Mouse (Mus musculus): Measurements from ENCODE around the gene Bsg. TPM values are rescaled to one million over a fixed set of nuclear protein-coding genes. Genes with fewer than 3 reads are reported as not detected.

Gene Bsg
- polyA plus RNA-seq (2014; fragmentation: Illumina TruSeq; extraction: RNeasy Lipid Tissue Mini Kit (QIAGEN cat#74804); ENCODE audit: low read depth, low replicate concordance) = 523 TPM

DNA sequence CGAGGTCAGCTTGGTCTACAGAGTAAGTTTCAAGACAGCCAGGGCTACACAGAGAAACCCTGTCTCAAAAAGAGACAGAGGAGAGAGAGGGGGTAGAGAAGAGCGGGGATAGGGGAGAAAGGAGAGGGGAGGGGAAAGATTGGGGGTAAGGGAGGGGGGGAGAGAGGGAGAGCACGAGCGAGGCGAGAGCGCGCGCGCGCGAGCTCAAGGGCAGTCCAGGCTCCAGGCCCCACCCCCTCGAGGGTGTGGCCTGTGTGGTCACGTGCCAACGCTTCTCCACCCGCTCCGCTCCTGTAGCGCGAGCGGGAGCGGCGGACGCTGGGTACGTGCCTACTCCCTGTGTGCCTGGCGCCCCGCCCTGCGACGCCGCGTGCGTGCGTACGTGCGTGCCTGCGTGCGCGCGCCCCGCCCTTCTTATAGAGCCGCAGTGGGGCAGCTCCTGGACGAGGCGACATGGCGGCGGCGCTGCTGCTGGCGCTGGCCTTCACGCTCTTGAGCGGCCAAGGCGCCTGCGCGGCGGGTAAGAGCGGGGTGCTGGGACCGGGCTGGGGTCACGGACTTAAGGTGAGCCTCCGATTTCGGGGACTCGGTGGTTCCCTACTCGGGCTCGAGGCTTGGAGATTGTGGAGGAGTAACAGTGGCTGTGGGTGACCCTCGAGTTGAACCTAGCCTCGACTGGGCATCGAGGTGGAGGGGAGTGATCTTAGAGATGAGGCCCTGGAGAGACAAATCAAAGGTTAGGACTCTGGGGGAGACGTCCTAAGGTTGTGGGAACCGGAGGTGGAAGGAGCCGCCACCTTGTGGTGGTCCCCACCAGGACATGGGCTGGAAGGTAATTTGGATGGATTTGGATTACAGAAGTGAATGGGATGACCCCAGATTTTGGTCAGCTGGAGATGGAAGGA lies at the start of gene Bsg:
Gene Bsg, plus strand, starts transcription at position 427 of the 905 bp plus-strand sequence.

DNA sequence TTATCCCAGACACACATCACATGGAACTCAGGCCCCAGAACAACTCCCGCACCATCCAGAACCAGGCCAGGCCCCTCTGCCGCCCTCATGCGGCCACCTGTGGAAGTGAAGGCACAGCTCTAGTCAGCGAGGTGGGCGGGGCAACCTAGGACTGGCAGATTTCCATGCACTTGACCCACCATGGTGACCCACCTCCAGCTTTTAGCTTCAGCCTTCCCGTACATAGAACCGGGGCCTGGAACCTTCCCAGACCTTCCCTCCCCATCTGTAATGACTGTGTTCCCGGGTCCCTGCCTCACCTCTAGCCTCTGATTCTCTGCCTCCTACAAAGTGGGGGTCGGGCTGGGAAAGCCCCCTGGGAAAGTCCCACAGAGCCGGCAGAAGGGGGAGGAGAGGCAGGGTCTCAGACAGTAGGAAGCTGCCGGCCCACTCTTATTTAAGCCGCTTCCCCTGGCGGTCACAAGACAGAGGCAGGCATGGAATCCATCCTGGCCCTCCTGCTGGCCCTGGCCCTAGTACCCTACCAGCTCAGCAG lies 40.1 kb upstream of the Bsg start, which contains the start of gene Madcam1:
Gene Madcam1, plus strand, starts transcription at position 429 of the 535 bp plus-strand sequence.

DNA sequence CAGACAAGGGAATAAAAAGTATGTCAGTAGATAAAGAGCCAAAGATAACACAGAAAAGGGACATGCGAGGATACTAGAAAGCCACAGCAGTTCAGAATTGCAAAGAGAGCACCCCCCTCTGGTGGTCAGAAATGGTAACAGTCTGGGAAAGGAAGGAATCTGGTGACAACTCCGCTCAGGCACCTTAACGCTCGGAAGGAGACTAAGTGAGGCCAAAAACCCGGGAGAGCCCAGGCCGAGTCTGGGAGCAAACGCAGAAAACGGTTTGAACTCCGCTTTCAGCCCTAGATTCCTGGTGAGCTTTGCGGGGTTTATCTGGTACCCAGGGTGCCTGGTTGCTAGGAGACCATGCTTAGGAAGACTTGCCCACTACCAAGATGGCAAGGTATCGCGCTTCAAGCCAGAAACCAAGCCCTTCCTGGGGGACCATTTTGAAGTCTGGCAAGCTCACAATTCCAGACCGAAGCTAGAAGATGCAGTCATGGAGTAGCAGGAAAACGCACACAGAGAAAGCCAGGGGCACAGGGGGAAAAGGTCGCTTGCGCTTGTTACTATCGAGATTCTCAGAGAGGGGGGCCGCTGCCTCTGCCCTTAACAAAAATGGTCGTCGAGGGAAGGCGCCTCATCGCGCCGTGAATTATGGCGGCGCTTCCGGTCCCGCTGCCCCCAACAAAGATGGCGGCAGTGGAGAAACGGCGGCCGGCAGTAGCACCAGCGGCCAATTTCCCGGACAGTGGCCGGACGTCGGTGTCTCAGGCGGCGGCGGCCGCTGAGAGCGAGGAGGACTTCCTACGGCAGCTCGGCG lies 35.3 kb upstream of the Bsg start, which contains the start of gene Tpgs1:
Gene Tpgs1, plus strand, starts transcription at position 599 of the 805 bp plus-strand sequence.

DNA sequence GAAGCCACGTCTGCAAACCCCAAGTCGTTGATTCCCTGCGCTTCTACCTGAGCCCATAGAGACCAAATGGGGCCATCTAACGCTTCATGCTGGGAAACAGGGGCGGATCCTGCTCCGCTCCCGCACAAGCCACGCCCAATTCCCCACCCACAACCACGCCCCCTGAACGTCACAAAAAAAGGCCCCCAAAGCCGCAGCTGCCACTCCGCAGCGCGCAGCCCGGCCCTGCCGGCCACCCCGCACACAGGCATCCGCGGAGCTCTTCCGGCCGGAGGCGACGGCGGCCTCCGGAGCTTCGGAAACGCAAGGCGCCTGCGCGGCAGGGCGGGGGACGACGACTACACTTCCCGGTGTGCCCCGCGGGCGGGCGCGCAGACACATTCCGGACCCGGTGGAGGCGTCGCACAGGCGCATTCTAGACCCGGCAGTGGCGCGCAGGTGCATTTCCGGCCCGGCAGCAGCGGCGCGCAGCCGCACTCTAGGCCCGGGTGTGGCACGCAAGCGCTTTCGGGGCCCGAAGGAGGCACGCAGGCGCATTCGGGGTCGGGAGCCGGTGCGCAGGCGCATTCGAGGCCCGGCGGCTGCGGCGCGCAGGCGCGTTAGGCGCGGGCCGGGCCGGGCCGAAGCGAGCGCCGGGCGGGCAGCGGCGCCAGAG lies 22.6 kb upstream of the Bsg start, which contains the start of gene Cdc34:
Gene Cdc34, plus strand, starts transcription at position 605 of the 655 bp plus-strand sequence.

DNA sequence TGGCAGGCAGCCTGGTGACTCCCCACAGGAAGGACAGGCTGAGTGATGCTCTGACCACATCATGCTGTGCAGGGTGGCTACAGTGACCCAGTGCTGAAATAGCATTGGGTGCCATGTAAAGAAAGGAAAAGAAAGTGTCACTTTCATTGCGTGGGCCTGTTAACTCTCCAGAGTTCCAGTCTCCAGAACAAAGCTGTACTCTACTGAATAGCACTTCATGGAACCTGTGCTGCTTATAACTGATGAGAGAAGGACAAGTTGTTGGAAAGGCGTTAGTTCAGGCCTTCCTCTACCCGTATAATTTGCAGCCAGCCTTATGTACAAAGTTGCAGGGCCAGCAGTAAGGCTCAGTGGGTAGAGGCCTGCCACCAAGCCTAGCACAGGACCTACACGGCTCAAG lies 15.6 kb upstream of the Bsg start, which contains the start of gene Gzmm:
Gene Gzmm, plus strand, starts transcription at position 301 of the 400 bp plus-strand sequence.

DNA sequence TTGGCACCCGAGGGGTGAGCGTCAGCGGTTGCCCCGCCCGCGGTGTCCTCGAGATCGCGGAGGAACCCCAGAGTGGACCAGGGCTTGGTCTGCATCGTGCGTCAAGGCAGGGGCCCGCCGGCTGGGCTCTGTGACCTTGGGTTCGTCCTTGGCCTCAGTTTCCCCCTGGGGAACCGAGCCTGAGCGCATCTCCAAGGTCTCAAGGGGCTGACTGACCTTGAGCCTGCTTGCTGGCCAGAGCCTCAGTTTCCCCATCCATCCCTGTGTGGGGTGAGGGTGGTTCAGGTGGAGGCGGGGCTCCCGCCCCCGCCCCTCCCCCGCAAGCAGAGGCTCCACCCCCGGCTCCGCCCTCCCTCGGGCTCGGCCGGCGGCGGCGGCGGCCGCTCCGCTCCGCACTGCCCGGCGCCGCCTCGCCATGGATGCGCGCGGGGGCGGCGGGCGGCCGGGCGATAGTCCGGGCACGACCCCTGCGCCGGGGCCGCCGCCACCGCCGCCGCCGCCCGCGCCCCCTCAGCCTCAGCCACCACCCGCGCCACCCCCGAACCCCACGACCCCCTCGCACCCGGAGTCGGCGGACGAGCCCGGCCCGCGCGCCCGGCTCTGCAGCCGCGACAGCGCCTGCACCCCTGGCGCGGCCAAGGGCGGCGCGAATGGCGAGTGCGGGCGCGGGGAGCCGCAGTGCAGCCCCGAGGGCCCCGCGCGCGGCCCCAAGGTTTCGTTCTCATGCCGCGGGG lies 12.1 kb downstream of the Bsg start, which contains the start of gene Hcn2:
Gene Hcn2, plus strand, starts transcription at position 381 of the 734 bp plus-strand sequence.

DNA sequence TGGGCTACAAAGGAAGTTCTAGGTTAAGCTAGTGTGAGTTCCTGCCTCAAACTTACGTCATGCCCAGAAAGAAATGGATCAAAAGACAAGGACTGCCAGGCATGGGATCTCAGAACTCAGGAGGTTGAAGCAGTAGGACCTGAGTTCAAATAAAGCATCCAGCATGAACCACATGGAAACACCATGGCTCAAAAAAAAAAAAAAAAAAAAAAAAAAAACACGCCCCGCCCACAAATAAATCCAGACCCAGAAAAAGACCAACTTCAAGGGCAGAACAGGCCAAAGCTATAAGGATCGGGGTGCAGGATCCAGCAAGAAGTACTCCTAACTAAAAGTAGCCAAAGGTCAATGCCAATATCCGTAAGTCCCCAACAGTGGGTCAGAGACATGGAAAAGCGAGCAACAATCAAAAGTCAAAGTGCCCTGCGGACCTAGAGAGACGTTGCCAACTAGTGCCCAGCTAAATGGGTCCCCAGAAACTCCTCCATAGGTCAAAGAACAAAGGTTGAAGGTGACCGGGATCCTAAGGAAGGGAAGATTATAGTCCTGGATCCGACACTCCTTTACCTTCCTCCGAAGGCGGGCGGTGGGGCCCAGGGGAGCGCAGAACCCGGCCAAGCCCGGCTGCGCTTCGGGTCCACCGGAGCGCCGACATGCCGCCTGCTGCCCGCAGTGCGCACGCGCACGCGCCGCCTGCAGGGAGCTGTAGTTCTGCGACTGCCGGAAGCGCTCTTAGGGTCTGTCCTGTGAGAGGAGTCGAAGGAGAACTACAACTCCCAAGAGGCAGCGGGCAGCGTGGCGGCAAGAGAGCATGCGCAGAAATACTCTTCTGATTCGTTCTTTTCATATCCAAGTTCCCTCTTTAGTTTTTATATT lies 41.8 kb downstream of the Bsg start, which contains the start of gene Polrmt:
Gene Polrmt, minus strand, starts transcription at position 684 of the 876 bp plus-strand sequence.

DNA sequence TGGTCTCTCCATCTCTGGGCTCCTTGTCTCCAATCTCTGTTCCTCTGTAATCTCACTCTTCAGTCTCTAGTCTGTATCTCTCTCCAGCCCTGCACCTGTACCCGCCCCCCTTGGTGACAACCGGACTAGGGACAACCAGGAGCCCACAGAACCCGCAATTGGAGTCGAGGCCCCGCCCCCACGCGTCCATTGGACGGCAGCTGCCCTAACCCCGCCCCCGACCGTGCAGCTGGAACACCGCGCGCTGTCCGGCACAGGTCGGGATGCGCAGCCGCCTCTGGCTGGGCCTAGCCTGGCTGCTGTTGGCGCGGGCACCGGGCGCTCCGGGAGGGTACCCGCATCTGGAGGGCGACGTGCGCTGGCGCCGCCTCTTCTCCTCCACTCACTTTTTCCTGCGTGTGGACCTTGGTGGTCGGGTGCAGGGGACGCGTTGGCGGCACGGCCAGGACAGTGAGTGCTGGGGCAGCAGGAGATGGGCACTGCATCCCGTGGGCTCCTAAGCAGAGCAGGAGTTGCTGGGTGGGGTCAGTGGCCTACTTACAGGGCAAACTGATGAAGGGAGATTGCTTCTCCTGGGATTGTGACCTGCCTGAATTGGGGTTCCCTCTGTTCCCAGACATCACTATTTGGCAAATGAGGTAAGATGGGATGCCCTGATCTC lies 50.7 kb downstream of the Bsg start, which contains the start of gene Fgf22:
Gene Fgf22, plus strand, starts transcription at position 221 of the 661 bp plus-strand sequence.

Other genes starting within 250 kb of the Bsg start
- not detected for gene Vmn2r83, start 235.8 kb upstream of the Bsg start, polyA plus RNA-seq (2014; fragmentation: Illumina TruSeq; extraction: RNeasy Lipid Tissue Mini Kit (QIAGEN cat#74804); ENCODE audit: low read depth, low replicate concordance)
- gene Plpp2, start 170.7 kb upstream of the Bsg start, polyA plus RNA-seq (2014; fragmentation: Illumina TruSeq; extraction: RNeasy Lipid Tissue Mini Kit (QIAGEN cat#74804); ENCODE audit: low read depth, low replicate concordance) = 32.1 TPM
- 21.9 TPM for gene Mier2, start 149.3 kb upstream of the Bsg start, polyA plus RNA-seq (2014; fragmentation: Illumina TruSeq; extraction: RNeasy Lipid Tissue Mini Kit (QIAGEN cat#74804); ENCODE audit: low read depth, low replicate concordance)
- gene Theg, start 117.2 kb upstream of the Bsg start, polyA plus RNA-seq (2014; fragmentation: Illumina TruSeq; extraction: RNeasy Lipid Tissue Mini Kit (QIAGEN cat#74804); ENCODE audit: low read depth, low replicate concordance) = 5.1 TPM
- gene C2cd4c, start 90.5 kb upstream of the Bsg start, polyA plus RNA-seq (2014; fragmentation: Illumina TruSeq; extraction: RNeasy Lipid Tissue Mini Kit (QIAGEN cat#74804); ENCODE audit: low read depth, low replicate concordance) = not detected
- 4.0 TPM for gene Shc2, start 66.6 kb upstream of the Bsg start, polyA plus RNA-seq (2014; fragmentation: Illumina TruSeq; extraction: RNeasy Lipid Tissue Mini Kit (QIAGEN cat#74804); ENCODE audit: low read depth, low replicate concordance)
- not detected for gene Odf3l2, start 58.8 kb upstream of the Bsg start, polyA plus RNA-seq (2014; fragmentation: Illumina TruSeq; extraction: RNeasy Lipid Tissue Mini Kit (QIAGEN cat#74804); ENCODE audit: low read depth, low replicate concordance)
- gene Madcam1, start 39.9 kb upstream of the Bsg start, polyA plus RNA-seq (2014; fragmentation: Illumina TruSeq; extraction: RNeasy Lipid Tissue Mini Kit (QIAGEN cat#74804); ENCODE audit: low read depth, low replicate concordance) = not detected
- gene Tpgs1, start 35.1 kb upstream of the Bsg start, polyA plus RNA-seq (2014; fragmentation: Illumina TruSeq; extraction: RNeasy Lipid Tissue Mini Kit (QIAGEN cat#74804); ENCODE audit: low read depth, low replicate concordance) = 29.6 TPM
- gene Cdc34, start 22.3 kb upstream of the Bsg start, polyA plus RNA-seq (2014; fragmentation: Illumina TruSeq; extraction: RNeasy Lipid Tissue Mini Kit (QIAGEN cat#74804); ENCODE audit: low read depth, low replicate concordance) = 64.7 TPM
- 0.63 TPM for gene Gzmm, start 15.5 kb upstream of the Bsg start, polyA plus RNA-seq (2014; fragmentation: Illumina TruSeq; extraction: RNeasy Lipid Tissue Mini Kit (QIAGEN cat#74804); ENCODE audit: low read depth, low replicate concordance)
- gene Hcn2, start 12.1 kb downstream of the Bsg start, polyA plus RNA-seq (2014; fragmentation: Illumina TruSeq; extraction: RNeasy Lipid Tissue Mini Kit (QIAGEN cat#74804); ENCODE audit: low read depth, low replicate concordance) = 0.37 TPM
- gene Polrmt, start 42.1 kb downstream of the Bsg start, polyA plus RNA-seq (2014; fragmentation: Illumina TruSeq; extraction: RNeasy Lipid Tissue Mini Kit (QIAGEN cat#74804); ENCODE audit: low read depth, low replicate concordance) = 24.5 TPM
- not detected for gene Fgf22, start 50.6 kb downstream of the Bsg start, polyA plus RNA-seq (2014; fragmentation: Illumina TruSeq; extraction: RNeasy Lipid Tissue Mini Kit (QIAGEN cat#74804); ENCODE audit: low read depth, low replicate concordance)
- 37.4 TPM for gene Rnf126, start 62.5 kb downstream of the Bsg start, polyA plus RNA-seq (2014; fragmentation: Illumina TruSeq; extraction: RNeasy Lipid Tissue Mini Kit (QIAGEN cat#74804); ENCODE audit: low read depth, low replicate concordance)
- 19.8 TPM for gene Fstl3, start 72.8 kb downstream of the Bsg start, polyA plus RNA-seq (2014; fragmentation: Illumina TruSeq; extraction: RNeasy Lipid Tissue Mini Kit (QIAGEN cat#74804); ENCODE audit: low read depth, low replicate concordance)
- gene Prss57, start 86.5 kb downstream of the Bsg start, polyA plus RNA-seq (2014; fragmentation: Illumina TruSeq; extraction: RNeasy Lipid Tissue Mini Kit (QIAGEN cat#74804); ENCODE audit: low read depth, low replicate concordance) = not detected
- 60.4 TPM for gene Palm, start 89.1 kb downstream of the Bsg start, polyA plus RNA-seq (2014; fragmentation: Illumina TruSeq; extraction: RNeasy Lipid Tissue Mini Kit (QIAGEN cat#74804); ENCODE audit: low read depth, low replicate concordance)
- gene Misp, start 116.5 kb downstream of the Bsg start, polyA plus RNA-seq (2014; fragmentation: Illumina TruSeq; extraction: RNeasy Lipid Tissue Mini Kit (QIAGEN cat#74804); ENCODE audit: low read depth, low replicate concordance) = 1.5 TPM
- 149 TPM for gene Ptbp1, start 149.9 kb downstream of the Bsg start, polyA plus RNA-seq (2014; fragmentation: Illumina TruSeq; extraction: RNeasy Lipid Tissue Mini Kit (QIAGEN cat#74804); ENCODE audit: low read depth, low replicate concordance)
- gene Prtn3, start 170.0 kb downstream of the Bsg start, polyA plus RNA-seq (2014; fragmentation: Illumina TruSeq; extraction: RNeasy Lipid Tissue Mini Kit (QIAGEN cat#74804); ENCODE audit: low read depth, low replicate concordance) = 14.3 TPM
- gene Plppr3, start 170.1 kb downstream of the Bsg start, polyA plus RNA-seq (2014; fragmentation: Illumina TruSeq; extraction: RNeasy Lipid Tissue Mini Kit (QIAGEN cat#74804); ENCODE audit: low read depth, low replicate concordance) = 7.2 TPM
- gene Elane, start 181.8 kb downstream of the Bsg start, polyA plus RNA-seq (2014; fragmentation: Illumina TruSeq; extraction: RNeasy Lipid Tissue Mini Kit (QIAGEN cat#74804); ENCODE audit: low read depth, low replicate concordance) = 0.67 TPM
- 6,422 TPM for gene Cfd, start 186.4 kb downstream of the Bsg start, polyA plus RNA-seq (2014; fragmentation: Illumina TruSeq; extraction: RNeasy Lipid Tissue Mini Kit (QIAGEN cat#74804); ENCODE audit: low read depth, low replicate concordance)
- gene Med16, start 204.4 kb downstream of the Bsg start, polyA plus RNA-seq (2014; fragmentation: Illumina TruSeq; extraction: RNeasy Lipid Tissue Mini Kit (QIAGEN cat#74804); ENCODE audit: low read depth, low replicate concordance) = 25.6 TPM
- not detected for gene Gm26602, start 206.4 kb downstream of the Bsg start, polyA plus RNA-seq (2014; fragmentation: Illumina TruSeq; extraction: RNeasy Lipid Tissue Mini Kit (QIAGEN cat#74804); ENCODE audit: low read depth, low replicate concordance)
- gene Kiss1r, start 212.5 kb downstream of the Bsg start, polyA plus RNA-seq (2014; fragmentation: Illumina TruSeq; extraction: RNeasy Lipid Tissue Mini Kit (QIAGEN cat#74804); ENCODE audit: low read depth, low replicate concordance) = 2.7 TPM
- gene R3hdm4, start 216.7 kb downstream of the Bsg start, polyA plus RNA-seq (2014; fragmentation: Illumina TruSeq; extraction: RNeasy Lipid Tissue Mini Kit (QIAGEN cat#74804); ENCODE audit: low read depth, low replicate concordance) = 81.2 TPM
- gene Arid3a, start 222.6 kb downstream of the Bsg start, polyA plus RNA-seq (2014; fragmentation: Illumina TruSeq; extraction: RNeasy Lipid Tissue Mini Kit (QIAGEN cat#74804); ENCODE audit: low read depth, low replicate concordance) = 4.9 TPM